Mouse (Mus musculus) G1E (cell line): ENCODE results near the gene Exoc3l2.

Experiments
- CTCF ChIP-seq: IDR thresholded peaks from 2 replicates; pipeline ENCODE4 v1.5.1; 2012; ENCODE audit warnings: low read depth, low read length, inconsistent platforms, mixed read lengths
- GATA1 ChIP-seq: IDR thresholded peaks from 2 replicates; pipeline ENCODE4 v1.6.1; 2012; ENCODE audit warnings: borderline replicate concordance, low read length, inconsistent platforms, mixed read lengths
- GATA2 ChIP-seq: IDR thresholded peaks from 2 replicates; pipeline ENCODE4 v1.6.1; 2012; ENCODE audit warnings: low read depth, low read length, inconsistent platforms, borderline replicate concordance
- POLR2AphosphoS5 ChIP-seq: IDR thresholded peaks from 2 replicates; pipeline ENCODE4 v1.6.1; 2012; ENCODE audit warnings: low read depth, low read length, inconsistent platforms; ENCODE audit not compliant: insufficient replicate concordance
- TAL1 ChIP-seq: conservative IDR thresholded peaks from 2 replicates; pipeline ENCODE4 v1.6.1; 2012; ENCODE audit warnings: low read depth, low read length, inconsistent platforms, mixed read lengths

GRCm38 (mm10) chr7:19543584-19543983 is 80.5 kb downstream of the Exoc3l2 start:
- TF ChIP-seq GATA1 (no peak), CTCF (peak; percentile 51), TAL1 (no peak), POLR2AphosphoS5 (no peak), GATA2 (no peak)
